Mouse (Mus musculus): Measurements from ENCODE around the gene Sh3bp5l.
"Not testable (repeated sequence)": the region's sequence is repeated elsewhere in the genome, so short reads cannot be mapped to it uniquely, and the experiment has no call there.

Sh3bp5l gene

GRCm38 (mm10) chr11:58330276-58331148 is at the start of gene Sh3bp5l, which contains the start of gene Zfp672:
TSS of gene Sh3bp5l (plus strand) at chr11:58330724.
TSS of gene Zfp672 (minus strand) at chr11:58330339.
- peak; percentile 94 for DNase-seq (ENCODE audit: low read depth, low spot score)

GRCm38 (mm10) chr11:58281970-58282496 is 48.5 kb upstream of the Sh3bp5l start:
- no peak for DNase-seq (ENCODE audit: low read depth, low spot score)

- no peak for DNase-seq (ENCODE audit: low read depth, low spot score)
Observed at GRCm38 (mm10) chr11:58282518-58282917, 48.0 kb upstream of the Sh3bp5l start.

- DNase-seq (ENCODE audit: low read depth, low spot score) = no peak
Observed at GRCm38 (mm10) chr11:58289992-58290682, 40.4 kb upstream of the Sh3bp5l start.

- no peak for DNase-seq (ENCODE audit: low read depth, low spot score)
Observed at GRCm38 (mm10) chr11:58290812-58291211, 39.7 kb upstream of the Sh3bp5l start.

GRCm38 (mm10) chr11:58292791-58293190 is 37.7 kb upstream of the Sh3bp5l start:
- no peak for DNase-seq (ENCODE audit: low read depth, low spot score)

- DNase-seq (ENCODE audit: low read depth, low spot score) = no peak
Observed at GRCm38 (mm10) chr11:58297396-58297795, 33.1 kb upstream of the Sh3bp5l start.

- DNase-seq (ENCODE audit: low read depth, low spot score) = no peak
Observed at GRCm38 (mm10) chr11:58301057-58301456, 29.5 kb upstream of the Sh3bp5l start.

- peak; percentile 91 for DNase-seq (ENCODE audit: low read depth, low spot score)
Observed at GRCm38 (mm10) chr11:58301837-58302754, 28.4 kb upstream of the Sh3bp5l start.

GRCm38 (mm10) chr11:58302774-58303445 is 27.6 kb upstream of the Sh3bp5l start:
- DNase-seq (ENCODE audit: low read depth, low spot score) = no peak

- no peak for DNase-seq (ENCODE audit: low read depth, low spot score)
Observed at GRCm38 (mm10) chr11:58303594-58303993, 26.9 kb upstream of the Sh3bp5l start.

GRCm38 (mm10) chr11:58305299-58305698 is 25.2 kb upstream of the Sh3bp5l start:
- DNase-seq (ENCODE audit: low read depth, low spot score) = not testable (repeated sequence)

GRCm38 (mm10) chr11:58306860-58307308 is 23.6 kb upstream of the Sh3bp5l start, which contains the start of gene Zfp692:
TSS of gene Zfp692 (plus strand) at chr11:58307069.
- DNase-seq (ENCODE audit: low read depth, low spot score) = peak; percentile 96

GRCm38 (mm10) chr11:58307411-58308080 is 23.0 kb upstream of the Sh3bp5l start:
- no peak for DNase-seq (ENCODE audit: low read depth, low spot score)

- DNase-seq (ENCODE audit: low read depth, low spot score) = no peak
Observed at GRCm38 (mm10) chr11:58308661-58309060, 21.9 kb upstream of the Sh3bp5l start.

GRCm38 (mm10) chr11:58314069-58314468 is 16.5 kb upstream of the Sh3bp5l start:
- no peak for DNase-seq (ENCODE audit: low read depth, low spot score)

- DNase-seq (ENCODE audit: low read depth, low spot score) = no peak
Observed at GRCm38 (mm10) chr11:58315536-58316168, 14.9 kb upstream of the Sh3bp5l start.

- DNase-seq (ENCODE audit: low read depth, low spot score) = no peak
Observed at GRCm38 (mm10) chr11:58316344-58316743, 14.2 kb upstream of the Sh3bp5l start.

- DNase-seq (ENCODE audit: low read depth, low spot score) = no peak
Observed at GRCm38 (mm10) chr11:58316768-58317390, 13.6 kb upstream of the Sh3bp5l start.

Measured in brain, embryonic 18.5 days (tissue).